Mouse (Mus musculus): Measurements from ENCODE around the gene Fadd. TPM values are rescaled to one million over a fixed set of nuclear protein-coding genes. Genes with fewer than 3 reads are reported as not detected.
A peak's percentile ranks its signal among the peaks of the same experiment; 100 is the strongest.

Fadd gene
- polyA plus RNA-seq, 1 experiment from 2014 or later, result 4.4 TPM

GRCm38 (mm10) chr7:144611595-144611994 is 29.3 kb upstream of the Fadd start:
- Histone ChIP-seq H3K9me3 (replicated peaks) (no peaks in the 10 kb centered on the region), H3K4me2 (no peak overlapping the region), H3K36me3 (replicated peaks) (no peaks in the 10 kb centered on the region), H3K4me1 (replicated peaks) (no peaks in the 10 kb centered on the region), H3K9ac (no peak overlapping the region), H3K4me3 (replicated peaks) (no peak overlapping the region), H3K27ac (replicated peaks) (no peak overlapping the region), H3K27me3 (no peaks in the 10 kb centered on the region)
- WGBS (ENCODE audit: insufficient replicate concordance), result 67% methylated on average over 16 of the region's 16 CpGs
- no peak for ATAC-seq (ENCODE audit: insufficient read depth)

GRCm38 (mm10) chr7:144609568-144609967 is 27.3 kb upstream of the Fadd start:
- 57% methylated on average over 7 of the region's 7 CpGs for WGBS (ENCODE audit: insufficient replicate concordance)

GRCm38 (mm10) chr7:144607862-144608261 is 25.6 kb upstream of the Fadd start:
- H3K9ac ChIP-seq, result no peak overlapping the region
- no peak for ATAC-seq (ENCODE audit: insufficient read depth)
- H3K4me1 ChIP-seq (replicated peaks), result no peaks in the 10 kb centered on the region
- no peaks in the 10 kb centered on the region for H3K36me3 ChIP-seq (replicated peaks)
- H3K27ac ChIP-seq (replicated peaks), result no peak overlapping the region
- whole genome bisulfite sequencing (ENCODE audit: insufficient replicate concordance), result 79% methylated on average over 15 of the region's 15 CpGs
- no peaks in the 10 kb centered on the region for H3K9me3 ChIP-seq (replicated peaks)
- no peak overlapping the region for H3K4me2 ChIP-seq
- no peak overlapping the region for H3K4me3 ChIP-seq (replicated peaks)
- no peaks in the 10 kb centered on the region for H3K27me3 ChIP-seq

More at GRCm38 (mm10) chr7:144609568-144609967, 27.3 kb upstream of the Fadd start:
- Histone ChIP-seq H3K9ac (no peak overlapping the region), H3K4me2 (no peak overlapping the region), H3K36me3 (replicated peaks) (no peaks in the 10 kb centered on the region), H3K4me1 (replicated peaks) (no peaks in the 10 kb centered on the region), H3K27ac (replicated peaks) (no peak overlapping the region), H3K4me3 (replicated peaks) (no peak overlapping the region), H3K27me3 (no peaks in the 10 kb centered on the region), H3K9me3 (replicated peaks) (no peaks in the 10 kb centered on the region)
- ATAC-seq (ENCODE audit: insufficient read depth), result no peak

GRCm38 (mm10) chr7:144604735-144605134 is 22.5 kb upstream of the Fadd start:
- H3K4me1 ChIP-seq (replicated peaks), result no peaks in the 10 kb centered on the region
- no peaks in the 10 kb centered on the region for H3K36me3 ChIP-seq (replicated peaks)
- 38% methylated on average over 4 of the region's 4 CpGs for WGBS (ENCODE audit: insufficient replicate concordance)
- no peaks in the 10 kb centered on the region for H3K9me3 ChIP-seq (replicated peaks)
- no peak overlapping the region for H3K27ac ChIP-seq (replicated peaks)
- H3K9ac ChIP-seq, result no peak overlapping the region
- ATAC-seq (ENCODE audit: insufficient read depth), result no peak
- H3K4me3 ChIP-seq (replicated peaks), result no peak overlapping the region
- no peak overlapping the region for H3K4me2 ChIP-seq
- no peaks in the 10 kb centered on the region for H3K27me3 ChIP-seq

- H3K9ac ChIP-seq, result no peak overlapping the region
- no peaks in the 10 kb centered on the region for H3K9me3 ChIP-seq (replicated peaks)
- H3K4me2 ChIP-seq, result no peak overlapping the region
- no peak for ATAC-seq (ENCODE audit: insufficient read depth)
- WGBS (ENCODE audit: insufficient replicate concordance), result 69% methylated on average over 2 of the region's 2 CpGs
- H3K4me1 ChIP-seq (replicated peaks), result no peaks in the 10 kb centered on the region
- no peak overlapping the region for H3K27ac ChIP-seq (replicated peaks)
- H3K36me3 ChIP-seq (replicated peaks), result no peaks in the 10 kb centered on the region
- H3K27me3 ChIP-seq, result no peaks in the 10 kb centered on the region
- no peak overlapping the region for H3K4me3 ChIP-seq (replicated peaks)
These were observed 22.0 kb upstream of the Fadd start for GRCm38 (mm10) chr7:144604291-144604690.

GRCm38 (mm10) chr7:144600333-144600900 is 18.2 kb upstream of the Fadd start:
- ATAC-seq (ENCODE audit: insufficient read depth), result no peak
- WGBS (ENCODE audit: insufficient replicate concordance), result 58% methylated on average over 6 of the region's 6 CpGs
- no peaks in the 10 kb centered on the region for H3K36me3 ChIP-seq (replicated peaks)
- no peak overlapping the region for H3K27ac ChIP-seq (replicated peaks)
- H3K4me2 ChIP-seq, result no peak overlapping the region
- no peak overlapping the region for H3K4me3 ChIP-seq (replicated peaks)
- no peak overlapping the region for H3K9ac ChIP-seq
- H3K27me3 ChIP-seq, result no peaks in the 10 kb centered on the region
- H3K9me3 ChIP-seq (replicated peaks), result no peaks in the 10 kb centered on the region
- H3K4me1 ChIP-seq (replicated peaks), result no peaks in the 10 kb centered on the region

- ATAC-seq (ENCODE audit: insufficient read depth), result no peak
These were observed 7.2 kb upstream of the Fadd start for GRCm38 (mm10) chr7:144589508-144589907.

GRCm38 (mm10) chr7:144587291-144587690 is 5.0 kb upstream of the Fadd start:
- Histone ChIP-seq H3K9ac (no peak overlapping the region), H3K4me3 (replicated peaks) (no peak overlapping the region), H3K4me1 (replicated peaks) (peaks cover 13% of the 10 kb centered on the region), H3K4me2 (no peak overlapping the region), H3K27ac (replicated peaks) (no peak overlapping the region), H3K36me3 (replicated peaks) (no peaks in the 10 kb centered on the region), H3K9me3 (replicated peaks) (no peaks in the 10 kb centered on the region), H3K27me3 (peaks cover 4% of the 10 kb centered on the region; the same call in 1 of the 2 replicates)
- ATAC-seq (ENCODE audit: insufficient read depth), result no peak
- WGBS (ENCODE audit: insufficient replicate concordance), result 21% methylated on average over 2 of the region's 2 CpGs

More at GRCm38 (mm10) chr7:144589508-144589907, 7.2 kb upstream of the Fadd start:
- Histone ChIP-seq H3K36me3 (replicated peaks) (no peaks in the 10 kb centered on the region), H3K4me2 (no peak overlapping the region), H3K9me3 (replicated peaks) (no peaks in the 10 kb centered on the region), H3K27me3 (peaks cover 4% of the 10 kb centered on the region; the same call in 1 of the 2 replicates), H3K4me3 (replicated peaks) (no peak overlapping the region), H3K27ac (replicated peaks) (no peak overlapping the region), H3K4me1 (replicated peaks) (no peaks in the 10 kb centered on the region), H3K9ac (no peak overlapping the region)
- 69% methylated on average over 3 of the region's 3 CpGs for WGBS (ENCODE audit: insufficient replicate concordance)

GRCm38 (mm10) chr7:144585648-144586047 is 3.4 kb upstream of the Fadd start:
- Histone ChIP-seq H3K36me3 (replicated peaks) (peaks cover 3% of the 10 kb centered on the region; the same call in 1 of the 2 replicates), H3K27me3 (peaks cover 4% of the 10 kb centered on the region; the same call in 1 of the 2 replicates), H3K27ac (replicated peaks) (no peak overlapping the region), H3K4me3 (replicated peaks) (no peak overlapping the region), H3K4me1 (replicated peaks) (peaks cover 29% of the 10 kb centered on the region), H3K9ac (no peak overlapping the region), H3K4me2 (no peak overlapping the region), H3K9me3 (replicated peaks) (no peaks in the 10 kb centered on the region)
- no peak for ATAC-seq (ENCODE audit: insufficient read depth)
- 10% methylated on average over 6 of the region's 6 CpGs for WGBS (ENCODE audit: insufficient replicate concordance)

GRCm38 (mm10) chr7:144583619-144584018 is 1.4 kb upstream of the Fadd start:
- Histone ChIP-seq H3K9ac (no peak overlapping the region), H3K4me3 (replicated peaks) (no peak overlapping the region), H3K36me3 (replicated peaks) (peaks cover 21% of the 10 kb centered on the region), H3K4me2 (peak overlapping the region; percentile 93; the same call in 1 of the 2 replicates), H3K9me3 (replicated peaks) (no peaks in the 10 kb centered on the region), H3K4me1 (replicated peaks) (peaks cover 34% of the 10 kb centered on the region), H3K27me3 (peaks cover 4% of the 10 kb centered on the region; the same call in 1 of the 2 replicates), H3K27ac (replicated peaks) (no peak overlapping the region)
- no peak for ATAC-seq (ENCODE audit: insufficient read depth)
- WGBS (ENCODE audit: insufficient replicate concordance), result 3% methylated on average over 4 of the region's 4 CpGs

GRCm38 (mm10) chr7:144581559-144582283 is 542 bp downstream of the Fadd start:
- no peaks in the 10 kb centered on the region for H3K9me3 ChIP-seq (replicated peaks)
- peaks cover 4% of the 10 kb centered on the region; the same call in 1 of the 2 replicates for H3K27me3 ChIP-seq
- peak overlapping the region; percentile 89 for H3K27ac ChIP-seq (replicated peaks)
- peak overlapping the region; percentile 72 for H3K9ac ChIP-seq
- ATAC-seq (ENCODE audit: insufficient read depth), result peak; percentile 91
- peaks cover 34% of the 10 kb centered on the region for H3K4me1 ChIP-seq (replicated peaks)
- H3K36me3 ChIP-seq (replicated peaks), result peaks cover 21% of the 10 kb centered on the region
- H3K4me3 ChIP-seq (replicated peaks), result peak overlapping the region; percentile 85
- under 1% methylated on average over 43 of the region's 43 CpGs for WGBS (ENCODE audit: insufficient replicate concordance)
- H3K4me2 ChIP-seq, result peak overlapping the region; percentile 93
